Mouse (Mus musculus) yolk sac, embryonic 10.5 days (tissue): ENCODE measurements around the gene Pgd.
"Not testable (repeated sequence)": the region's sequence is repeated elsewhere in the genome, so short reads cannot be mapped to it uniquely, and the experiment has no call there.

Experiments
- DNase-seq: peaks from one replicate; pipeline ENCODE4 v3.0.0-alpha.2; 2017; ENCODE audit warnings: low spot score

Pgd gene

GRCm38 (mm10) chr4:149133395-149133794 lies 33.2 kb downstream of the Pgd start:
- DNase-seq: no peak

DNA sequence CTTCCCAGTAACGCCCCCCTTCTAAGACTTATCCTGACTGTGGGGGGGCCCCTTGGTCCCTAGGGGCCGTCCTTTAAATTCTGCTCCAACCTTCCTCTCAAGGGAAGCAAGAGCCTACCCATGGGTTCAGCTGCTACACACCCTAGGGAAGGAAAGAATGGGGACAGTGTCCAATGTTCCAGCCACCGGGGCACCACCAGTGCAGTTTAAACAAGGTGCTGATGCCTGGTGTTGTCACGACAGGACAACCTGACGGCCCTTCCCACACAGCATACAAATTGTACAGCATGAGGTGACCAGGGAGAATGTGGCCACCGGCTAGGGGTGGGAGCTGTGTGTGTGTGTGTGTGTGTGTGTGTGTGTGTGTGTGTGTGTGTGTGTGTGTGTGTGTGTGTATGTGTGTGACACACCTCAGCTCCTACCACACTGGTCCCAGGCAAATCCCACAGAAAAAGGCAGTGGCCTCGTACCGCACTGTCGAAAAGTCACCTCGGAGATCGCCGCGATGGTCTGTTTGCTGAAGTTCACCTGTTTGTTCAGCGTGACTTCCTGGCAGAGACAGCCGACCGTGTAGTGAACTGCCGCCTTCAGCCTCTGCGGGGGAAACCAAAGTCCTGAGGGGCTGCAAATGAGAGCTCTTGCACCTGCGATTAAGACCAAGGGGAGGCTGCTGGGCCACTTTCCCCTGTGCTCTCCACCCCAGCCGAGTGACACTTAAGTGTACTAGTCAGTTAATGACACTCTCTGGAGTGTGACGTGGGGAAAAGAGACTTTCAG lies 34.6 kb downstream of the Pgd start:
- DNase-seq: peak; percentile 69

DNA sequence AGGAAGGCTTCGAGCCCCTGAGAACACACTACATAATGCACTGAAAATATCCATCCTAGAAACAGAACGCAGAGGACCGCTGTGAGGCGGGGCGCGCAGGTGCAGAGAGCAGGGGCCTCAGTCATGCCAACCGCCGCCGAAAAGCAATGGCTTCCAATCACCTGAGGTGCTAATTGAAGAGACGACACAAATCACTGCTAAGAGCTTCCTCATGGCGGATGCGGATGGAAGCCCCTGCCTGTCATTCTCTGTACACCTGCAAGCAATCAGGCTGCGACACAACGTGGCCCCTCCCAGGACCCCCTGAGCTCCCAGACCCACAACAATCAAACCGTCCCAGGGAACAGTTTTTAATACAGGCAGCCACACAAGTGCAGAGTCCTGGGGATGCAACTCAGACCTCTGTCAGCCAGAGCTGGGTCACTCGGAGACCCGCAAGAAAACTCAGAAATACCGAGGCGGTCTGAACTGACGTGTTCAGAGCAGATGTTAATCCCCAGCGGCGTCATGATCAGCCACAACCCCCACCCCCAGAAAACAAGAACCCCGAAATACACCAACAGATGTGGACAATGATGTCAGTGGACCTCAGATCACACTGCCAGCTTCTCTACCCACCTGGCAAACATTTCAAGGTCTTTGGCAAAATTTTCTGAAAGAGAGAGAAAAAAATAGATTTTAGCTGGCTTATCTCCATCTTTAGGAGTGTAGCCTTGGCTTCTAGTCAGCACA lies 35.4 kb downstream of the Pgd start:
- no peak for DNase-seq

- no peak for DNase-seq
These were observed 38.1 kb downstream of the Pgd start for GRCm38 (mm10) chr4:149128467-149128866.

DNA sequence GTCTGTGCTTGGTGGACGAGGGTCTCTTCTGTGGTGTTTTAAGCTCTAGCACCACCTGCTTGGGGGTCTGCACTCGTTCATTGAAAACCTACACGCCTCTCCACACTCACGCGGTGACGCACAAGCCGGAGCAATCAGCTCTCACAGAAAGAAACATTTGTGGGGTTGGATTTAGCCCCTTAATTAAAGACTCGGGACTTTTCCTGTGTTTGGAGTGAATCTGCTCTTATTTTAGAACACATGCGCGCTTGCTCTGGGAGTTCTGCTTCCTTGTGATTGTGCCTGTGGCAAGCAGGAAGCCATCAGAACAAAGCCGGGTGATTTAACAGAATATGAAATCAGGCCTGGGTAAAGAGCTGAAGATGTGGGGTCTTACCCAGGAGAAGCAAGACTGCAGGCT lies 39.9 kb downstream of the Pgd start, which contains the start of gene Cort:
TSS of gene Cort (minus strand) at position 101 of the 400 bp plus-strand sequence.
- no peak for DNase-seq

GRCm38 (mm10) chr4:149126115-149126509 lies 40.5 kb downstream of the Pgd start:
- no peak for DNase-seq

DNA sequence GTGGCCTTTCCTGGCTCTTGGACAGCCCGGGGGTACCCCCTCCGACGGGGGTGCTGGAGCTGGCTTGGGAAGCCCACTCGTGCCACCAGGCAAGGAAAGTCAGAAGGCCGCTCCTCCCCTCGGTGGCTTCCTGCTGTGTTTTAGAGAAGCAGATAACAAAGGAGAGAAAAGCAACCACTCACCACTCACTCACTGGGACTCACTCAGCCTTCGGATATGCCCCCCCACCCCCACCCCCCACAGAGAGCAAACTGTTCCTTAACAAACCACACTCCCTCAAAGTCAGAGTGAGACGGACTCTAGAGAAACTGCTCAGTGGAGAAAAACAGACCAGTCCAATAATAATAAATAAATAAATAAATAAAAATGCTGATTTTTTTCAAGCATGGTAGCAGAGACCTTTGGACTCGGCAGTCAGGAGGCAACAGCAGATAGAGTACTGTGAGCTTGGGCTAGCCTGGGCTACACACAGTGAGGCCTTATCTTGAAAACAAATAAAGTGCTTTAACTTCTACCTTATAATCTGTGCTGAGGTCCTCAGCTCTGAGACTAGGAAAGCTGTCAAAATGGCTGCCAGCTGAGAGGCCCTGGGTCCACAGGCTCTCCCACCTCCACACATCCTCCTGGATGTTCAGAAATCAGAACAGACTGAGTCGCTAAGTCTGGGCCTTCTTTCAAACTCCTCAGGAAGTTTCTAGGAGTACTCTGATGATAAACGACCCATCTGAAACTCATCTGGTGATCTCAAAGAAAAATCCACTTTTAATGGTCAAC lies 41.0 kb downstream of the Pgd start:
- DNase-seq: no peak

GRCm38 (mm10) chr4:149123432-149123831 lies 43.1 kb downstream of the Pgd start:
- no peak for DNase-seq

DNA sequence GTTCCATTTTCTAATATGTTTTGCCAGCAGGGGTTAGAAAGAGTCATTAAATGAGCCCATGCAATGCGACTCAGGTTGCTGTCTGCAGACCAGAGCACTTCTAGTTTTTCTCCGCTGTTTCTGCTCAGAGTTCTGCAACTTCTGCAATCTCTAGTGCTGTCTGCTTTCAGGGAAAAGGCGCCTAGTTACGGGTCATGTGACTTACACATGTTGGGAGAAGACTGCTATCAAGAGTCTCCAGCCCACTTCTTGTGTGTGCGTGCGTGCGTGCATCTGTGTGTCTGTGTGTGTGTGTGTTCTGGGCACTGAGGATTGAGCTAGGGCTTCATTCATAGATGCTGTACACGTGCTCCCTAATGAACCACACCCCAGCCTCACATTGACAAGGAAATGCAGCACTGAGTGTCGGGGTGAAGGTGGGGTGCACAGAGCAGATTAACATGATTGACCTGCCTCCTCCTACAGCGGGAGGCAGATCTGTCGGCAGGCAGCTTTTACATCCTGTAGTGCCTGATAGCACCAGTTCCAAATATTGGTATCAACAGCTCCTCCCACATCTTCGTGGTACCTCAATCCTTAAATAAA lies 46.5 kb downstream of the Pgd start:
- not testable (repeated sequence) for DNase-seq

- DNase-seq: peak; percentile 94
These were observed 62.6 kb downstream of the Pgd start, which contains the start of gene Dffa for GRCm38 (mm10) chr4:149103875-149104561. Gene Dffa (plus strand): TSS chr4:149104146.

DNA sequence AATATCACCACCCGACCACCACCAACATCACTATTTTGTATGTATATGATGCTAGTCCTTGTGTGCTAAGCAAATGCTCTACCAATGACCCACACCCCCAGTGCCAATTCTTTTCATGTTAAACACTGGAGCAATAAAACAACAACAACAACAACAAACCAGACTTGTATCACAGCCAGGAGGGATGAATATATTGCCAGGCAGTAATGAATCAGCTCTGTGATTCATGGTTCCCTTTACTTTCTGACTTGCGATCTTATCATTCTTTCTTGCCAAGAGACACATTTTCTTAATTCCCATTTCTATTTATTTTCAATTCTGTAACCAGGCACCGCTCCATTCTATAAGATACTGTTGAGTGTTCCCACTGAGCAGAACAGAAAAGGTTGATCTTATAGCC lies 65.1 kb downstream of the Pgd start:
- DNase-seq: no peak

- DNase-seq: not testable (repeated sequence)
These were observed 66.1 kb downstream of the Pgd start for GRCm38 (mm10) chr4:149100449-149100848.
